In the genomic region with DNA sequence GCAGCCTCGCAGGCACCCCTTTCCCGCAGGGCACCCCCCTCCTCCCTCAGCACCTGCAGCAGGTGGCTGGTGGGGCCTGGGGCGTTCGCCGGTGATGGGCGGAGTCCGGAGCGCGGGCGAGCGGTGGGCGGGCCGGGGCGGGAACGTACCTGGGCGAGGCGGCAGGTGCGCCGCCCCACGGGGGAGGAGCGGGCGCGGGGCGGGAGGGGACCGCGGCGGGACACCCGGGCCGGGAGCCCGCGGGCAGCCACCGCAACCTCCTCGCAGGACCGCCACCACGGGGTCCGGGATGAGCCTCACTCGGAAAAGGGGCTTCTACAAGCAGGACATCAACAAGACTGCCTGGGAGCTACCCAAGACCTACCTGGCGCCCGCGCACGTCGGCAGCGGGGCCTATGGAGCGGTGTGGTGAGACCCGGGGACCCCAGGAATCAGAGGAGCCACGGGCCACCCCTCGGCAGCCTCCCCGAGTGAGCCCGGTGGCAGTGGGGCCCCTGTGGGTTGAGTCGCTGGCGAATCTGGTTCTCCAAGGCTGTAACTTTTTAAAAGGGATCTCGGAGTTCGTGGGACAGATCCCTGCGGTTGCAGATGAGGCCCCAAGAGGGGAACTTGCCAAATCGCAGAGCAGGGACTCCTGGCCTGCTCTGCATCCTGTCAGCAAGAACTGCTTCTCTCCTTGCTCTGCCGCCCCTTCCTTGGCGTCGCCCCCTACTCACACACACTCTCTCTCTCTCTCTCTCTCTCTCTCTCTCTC, we compare ENCODE assay signal across 8 mouse cellular contexts. TPM values are rescaled to one million over a fixed set of nuclear protein-coding genes. Genes with fewer than 3 reads are reported as not detected.
DNase-seq lines count a peak whose midpoint lies in the region; ATAC-seq and TF ChIP-seq lines count a peak whose summit lies in the region.

A gene (plus strand): TSS at position 177 of the 754 bp plus-strand sequence.

- no peak within 1 kb of the TSS for H3K27ac ChIP-seq in spleen, adult 2 months (ENCODE audit: insufficient read depth, low read length)
- no peak within 1 kb of the TSS for H3K27ac ChIP-seq in forebrain, embryonic 13.5 days
- H3K27ac ChIP-seq in intestine, postnatal 0 days (ENCODE audit: low read depth, low read length): peak within 1 kb of the TSS; percentile 74
- peak within 1 kb of the TSS; percentile 57 for H3K27ac ChIP-seq in lung, embryonic 16.5 days (ENCODE audit: low read length)

- no peak for ATAC-seq in forebrain, embryonic 13.5 days
- peak; percentile 71 for ATAC-seq in intestine, postnatal 0 days
- peak; percentile 74 for ATAC-seq in lung, embryonic 16.5 days (ENCODE audit: low read depth)

- TF ChIP-seq POLR2A in spleen, adult 2 months (IDR thresholded peaks at IDR 0.05; ENCODE audit: low read depth, low read length): no peak

- 0 out of 2 replicates have a peak, but pooled peaks cover 2% of the 10 kb centered on the region for H3K9me3 ChIP-seq in forebrain, embryonic 13.5 days (replicated peaks)
- no peaks in the 10 kb centered on the region for H3K9me3 ChIP-seq in intestine, postnatal 0 days (ENCODE audit: control insufficient read depth)
- H3K9me3 ChIP-seq in lung, embryonic 16.5 days (ENCODE audit: control insufficient read depth, low read length): peaks cover 2% of the 10 kb centered on the region; the same call in 1 of the 2 replicates

- H3K36me3 ChIP-seq in spleen, adult 2 months (ENCODE audit: control insufficient read depth, insufficient read depth, low read length): no peaks in the 10 kb centered on the region
- H3K36me3 ChIP-seq in forebrain, embryonic 13.5 days (ENCODE audit: poor library complexity, severe bottlenecking): no peaks in the 10 kb centered on the region
- peaks cover 7% of the 10 kb centered on the region; the same call in 1 of the 2 replicates for H3K36me3 ChIP-seq in intestine, postnatal 0 days (ENCODE audit: control insufficient read depth, insufficient read depth)
- H3K36me3 ChIP-seq in lung, embryonic 16.5 days (ENCODE audit: control insufficient read depth, insufficient read depth, low read length): no peaks in the 10 kb centered on the region

- H3K4me2 ChIP-seq in forebrain, embryonic 13.5 days: peak within 1 kb of the TSS; percentile 71
- H3K4me2 ChIP-seq in intestine, postnatal 0 days (replicated peaks; ENCODE audit: low read depth): peak within 1 kb of the TSS; percentile 69
- H3K4me2 ChIP-seq in lung, embryonic 16.5 days (ENCODE audit: low read depth, low read length): peak within 1 kb of the TSS; percentile 71

- H3K9ac ChIP-seq in forebrain, embryonic 13.5 days: peak within 1 kb of the TSS; percentile 52
- H3K9ac ChIP-seq in intestine, postnatal 0 days (ENCODE audit: low read depth, low read length): peak within 1 kb of the TSS; percentile 74
- peak within 1 kb of the TSS; percentile 76 for H3K9ac ChIP-seq in lung, embryonic 16.5 days (ENCODE audit: low read length)

- peaks cover 16% of the 10 kb centered on the region for H3K27me3 ChIP-seq in spleen, adult 2 months (ENCODE audit: control insufficient read depth, insufficient read depth, low read length)
- H3K27me3 ChIP-seq in forebrain, embryonic 13.5 days: peaks cover 45% of the 10 kb centered on the region
- no peaks in the 10 kb centered on the region for H3K27me3 ChIP-seq in intestine, postnatal 0 days (replicated peaks; ENCODE audit: control insufficient read depth, insufficient read depth, low read length)
- peaks cover 16% of the 10 kb centered on the region for H3K27me3 ChIP-seq in lung, embryonic 16.5 days (ENCODE audit: control insufficient read depth, insufficient read depth, low read depth, low read length)

- 3% methylated on average over 47 of the region's 58 CpGs for WGBS in spleen, adult 2 months
- under 1% methylated on average over 39 of the region's 58 CpGs for WGBS in forebrain, embryonic 13.5 days
- 1% methylated on average over 57 of the region's 58 CpGs for WGBS in intestine, postnatal 0 days
- WGBS in lung, embryonic 16.5 days: under 1% methylated on average over 50 of the region's 58 CpGs

- no peak for DNase-seq in spleen, adult 2 months (ENCODE audit: low read depth in 1 of 2, low spot score in 2 of 2)
- no peak for DNase-seq in spleen, postnatal 14 days (ENCODE audit: low spot score in 2 of 2)
- peak; percentile 10 for DNase-seq in retina, postnatal 1 day
- DNase-seq in c-Kit-positive CD71-positive TER-119-positive erythroid progenitor cells, embryonic 14.5 days (ENCODE audit: low spot score): no peak
- DNase-seq in frontal cortex, adult 2 months (ENCODE audit: extremely low spot score in 1 of 2, low spot score in 1 of 2): no peak

- TF ChIP-seq CTCF in spleen, adult 2 months (IDR thresholded peaks at IDR 0.05; ENCODE audit: extremely low read depth, insufficient read depth, insufficient read length, insufficient replicate concordance): no peak
- no peak for TF ChIP-seq CTCF in intestine, postnatal 0 days (IDR thresholded peaks at IDR 0.05; ENCODE audit: low read depth)

- H3K4me3 ChIP-seq in spleen, adult 2 months (ENCODE audit: extremely low read depth, insufficient read depth, insufficient read length): peak within 1 kb of the TSS; percentile 32; the same call in 1 of the 2 replicates
- H3K4me3 ChIP-seq in forebrain, embryonic 13.5 days: peak within 1 kb of the TSS; percentile 38
- H3K4me3 ChIP-seq in intestine, postnatal 0 days (ENCODE audit: low read depth, low read length): peak within 1 kb of the TSS; percentile 56
- H3K4me3 ChIP-seq in lung, embryonic 16.5 days (ENCODE audit: low read length): peak within 1 kb of the TSS; percentile 61

- H3K4me1 ChIP-seq in spleen, adult 2 months (ENCODE audit: control insufficient read depth, insufficient read depth, insufficient read length): peaks cover 12% of the 10 kb centered on the region
- peaks cover 15% of the 10 kb centered on the region for H3K4me1 ChIP-seq in forebrain, embryonic 13.5 days
- H3K4me1 ChIP-seq in intestine, postnatal 0 days (replicated peaks; ENCODE audit: control insufficient read depth, insufficient read depth, low read length): peaks cover 8% of the 10 kb centered on the region; the same call in 1 of the 2 replicates
- H3K4me1 ChIP-seq in lung, embryonic 16.5 days (replicated peaks; ENCODE audit: control insufficient read depth, insufficient read depth, low read length): peaks cover 10% of the 10 kb centered on the region

RNA-seq across cellular contexts. Expression of the gene that starts here (rescaled TPM):
- polyA plus RNA-seq in spleen, adult 2 months (2012; rRNA removed): 1.1 and 2.6 TPM in 2 replicates
- 0.72 and 1.1 TPM in 2 replicates for polyA plus RNA-seq in forebrain, embryonic 13.5 days (2015; fragmentation: Nextera tagmentation; extraction: Ambion mirVana)
- 204 and 222 TPM in 2 replicates for polyA plus RNA-seq in intestine, postnatal 0 days (2015; fragmentation: Nextera tagmentation; extraction: Ambion mirVana)
- polyA plus RNA-seq in lung, embryonic 16.5 days (2015; fragmentation: Nextera tagmentation; extraction: Ambion mirVana): 78.6 and 80.0 TPM in 2 replicates
- 0.88 and 0.92 TPM in 2 replicates for polyA plus RNA-seq in frontal cortex, adult 2 months (2012; rRNA removed)

Comparison
In these comparisons a context has a peak if more than half of its experiments do, and no peak if none do; other contexts are left out.
1. RNA of the gene that starts here (polyA plus RNA-seq): 204 to 222 TPM in intestine, postnatal 0 days and 78.6 to 80.0 TPM in lung, embryonic 16.5 days; 1.1 to 2.6 TPM in spleen, adult 2 months, 0.88 to 0.92 TPM in frontal cortex, adult 2 months and 0.72 to 1.1 TPM in forebrain, embryonic 13.5 days; every median in the first group is over 10 times any median in the second.
2. H3K27ac ChIP-seq: peak in intestine, postnatal 0 days (single experiment) and lung, embryonic 16.5 days (single experiment); none in spleen, adult 2 months (single experiment) and forebrain, embryonic 13.5 days (single experiment).
3. Peak in every context shown above with its lines, with median percentiles within 50 percentile points of each other: H3K4me3 ChIP-seq, H3K4me2 ChIP-seq and H3K9ac ChIP-seq.